ENCODE assay signal across 7 mouse cellular contexts in genomic region chr5:64610146-64610545, GRCm38 (mm10).
DNase-seq lines count a peak whose midpoint lies in the region; ATAC-seq and TF ChIP-seq lines count a peak whose summit lies in the region.

No protein-coding gene starts in this region.

- H3K4me1 ChIP-seq in kidney, embryonic 14.5 days (ENCODE audit: control insufficient read depth, insufficient read depth, low read length): peaks cover 17% of the 10 kb centered on the region
- H3K4me1 ChIP-seq in embryonic facial prominence, embryonic 10.5 days: peaks cover 24% of the 10 kb centered on the region
- H3K4me1 ChIP-seq in liver, embryonic 13.5 days (replicated peaks): peaks cover 28% of the 10 kb centered on the region

- DNase-seq in kidney, adult 11 months: no peak
- DNase-seq in Patski (ENCODE audit: low read depth, low spot score): no peak
- DNase-seq in embryonic facial prominence, embryonic 10.5 days (ENCODE audit: low spot score): no peak
- DNase-seq in liver, embryonic 13.5 days: no peak
- no peak for DNase-seq in left cerebral cortex, postnatal 4 days

- H3K9ac ChIP-seq in kidney, embryonic 14.5 days (ENCODE audit: low read depth, low read length): no peak overlapping the region
- H3K9ac ChIP-seq in liver, embryonic 13.5 days: peak overlapping the region; percentile 56

- H3K4me3 ChIP-seq in kidney, embryonic 14.5 days (ENCODE audit: low read length): no peak overlapping the region
- H3K4me3 ChIP-seq in embryonic facial prominence, embryonic 10.5 days: peak overlapping the region; percentile 37
- no peak overlapping the region for H3K4me3 ChIP-seq in liver, embryonic 13.5 days (replicated peaks)

- H3K9me3 ChIP-seq in kidney, embryonic 14.5 days (ENCODE audit: control insufficient read depth, low read length): no peaks in the 10 kb centered on the region
- peaks cover 4% of the 10 kb centered on the region; the same call in 1 of the 2 replicates for H3K9me3 ChIP-seq in embryonic facial prominence, embryonic 10.5 days
- no peaks in the 10 kb centered on the region for H3K9me3 ChIP-seq in liver, embryonic 13.5 days (replicated peaks)

- CTCF ChIA-PET in Patski (lab: Charles Lee): interaction anchor here (0.9 kb wide), 1 partner anchor 28 kb away, joined by 3 read pairs; no protein-coding TSS in a partner anchor

- H3K36me3 ChIP-seq in kidney, embryonic 14.5 days (ENCODE audit: control insufficient read depth, insufficient read depth, low read length): no peaks in the 10 kb centered on the region
- no peaks in the 10 kb centered on the region for H3K36me3 ChIP-seq in embryonic facial prominence, embryonic 10.5 days (replicated peaks)
- no peaks in the 10 kb centered on the region for H3K36me3 ChIP-seq in liver, embryonic 13.5 days

- intact Hi-C loops in left cerebral cortex, postnatal 4 days (cut with DNase I): no loop called here

- peak overlapping the region; percentile 85 for H3K27ac ChIP-seq in kidney, embryonic 14.5 days (ENCODE audit: low read depth, low read length)
- peak overlapping the region; percentile 91 for H3K27ac ChIP-seq in embryonic facial prominence, embryonic 10.5 days (replicated peaks)
- peak overlapping the region; percentile 61 for H3K27ac ChIP-seq in liver, embryonic 13.5 days

- no peaks in the 10 kb centered on the region for H3K27me3 ChIP-seq in kidney, embryonic 14.5 days (ENCODE audit: control insufficient read depth, insufficient read depth, low read length)
- no peaks in the 10 kb centered on the region for H3K27me3 ChIP-seq in Patski
- no peaks in the 10 kb centered on the region for H3K27me3 ChIP-seq in embryonic facial prominence, embryonic 10.5 days (replicated peaks; ENCODE audit: low read depth, poor library complexity, severe bottlenecking)
- no peaks in the 10 kb centered on the region for H3K27me3 ChIP-seq in liver, embryonic 13.5 days

- peak overlapping the region; percentile 21; the same call in 1 of the 2 replicates for H3K4me2 ChIP-seq in kidney, embryonic 14.5 days (replicated peaks; ENCODE audit: low read depth, low read length)
- H3K4me2 ChIP-seq in liver, embryonic 13.5 days: peak overlapping the region; percentile 28

- WGBS in kidney, embryonic 14.5 days: 11% methylated on average over 3 of the region's 3 CpGs
- WGBS in embryonic facial prominence, embryonic 10.5 days: 5% methylated on average over 3 of the region's 3 CpGs
- WGBS in liver, embryonic 13.5 days (ENCODE audit: insufficient replicate concordance): 23% methylated on average over 3 of the region's 3 CpGs

- ATAC-seq in kidney, embryonic 14.5 days (ENCODE audit: low FRiP score, low TSS enrichment): peak; percentile 43
- ATAC-seq in Patski: peak; percentile 4
- ATAC-seq in liver, embryonic 13.5 days (ENCODE audit: low read depth): 0 out of 2 replicates have a peak, but pooled peaks have one; percentile 11
- no peak for ATAC-seq in activated CD4-positive, CD25-positive, alpha-beta regulatory T cell, adult 4 months

- in situ Hi-C loops in Patski (cut with MboI; ENCODE audit: low pct_unique_long_range_greater_than_20kb): no loop called here

- POLR2A ChIA-PET in Patski (lab: Charles Lee): no interaction called here

- no peak for TF ChIP-seq CTCF in Patski (IDR thresholded peaks at IDR 0.05)
